Mouse (Mus musculus): ENCODE measurements at regions not wholly inside any gene's neighbourhood (a gene's known extent, or its start where the extent isn't known, plus 50 kb on each side); places are given as distances from the start of the nearest gene placed in this dataset.

DNA sequence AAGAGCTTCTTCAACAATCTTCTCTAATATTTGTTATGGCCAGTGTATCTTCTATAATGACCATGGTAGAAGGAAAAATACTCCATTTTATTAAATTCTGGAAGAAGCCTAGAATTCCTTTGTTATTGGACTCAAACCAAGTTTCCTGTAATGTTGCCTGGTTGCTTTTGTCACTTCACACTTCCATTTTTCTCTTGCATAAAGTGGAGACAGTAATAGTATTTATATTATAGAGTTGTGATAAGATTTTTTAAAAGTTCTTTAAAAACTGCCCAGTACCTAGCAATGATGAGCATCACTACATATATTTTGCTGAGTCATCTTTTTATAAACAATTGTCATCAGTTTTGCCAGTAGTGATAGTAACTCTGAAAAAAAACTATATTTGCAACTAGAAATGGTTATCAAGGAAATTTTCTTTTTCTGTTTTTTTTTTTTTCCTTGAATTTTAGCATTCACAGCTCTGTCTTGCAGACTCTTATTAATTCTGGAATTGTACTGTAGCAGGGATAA, 415.2 kb upstream of the Aga start:
- no peak for DNase-seq (ENCODE audit: low spot score in 2 of 2)

DNA sequence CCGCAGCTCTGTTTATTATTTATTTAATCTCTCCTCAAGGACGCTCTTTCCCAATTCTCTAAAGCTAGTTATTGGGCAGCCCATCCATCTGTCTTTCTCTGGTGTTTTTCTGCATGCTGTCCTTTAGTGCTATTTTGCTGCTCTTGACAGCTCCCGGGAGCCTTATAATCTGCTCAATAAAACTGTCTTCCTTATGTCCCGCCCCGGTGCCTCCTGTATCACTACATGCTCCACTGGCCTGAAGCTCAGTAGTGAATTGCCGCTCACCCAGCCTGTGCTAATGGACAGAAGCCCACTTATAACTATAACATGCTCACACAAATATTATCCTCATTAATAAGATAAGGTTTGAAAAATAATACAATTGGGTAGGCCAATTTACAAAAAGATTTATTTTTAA, 371.5 kb upstream of the Aga start:
- DNase-seq (ENCODE audit: low spot score in 2 of 2), result no peak

DNA sequence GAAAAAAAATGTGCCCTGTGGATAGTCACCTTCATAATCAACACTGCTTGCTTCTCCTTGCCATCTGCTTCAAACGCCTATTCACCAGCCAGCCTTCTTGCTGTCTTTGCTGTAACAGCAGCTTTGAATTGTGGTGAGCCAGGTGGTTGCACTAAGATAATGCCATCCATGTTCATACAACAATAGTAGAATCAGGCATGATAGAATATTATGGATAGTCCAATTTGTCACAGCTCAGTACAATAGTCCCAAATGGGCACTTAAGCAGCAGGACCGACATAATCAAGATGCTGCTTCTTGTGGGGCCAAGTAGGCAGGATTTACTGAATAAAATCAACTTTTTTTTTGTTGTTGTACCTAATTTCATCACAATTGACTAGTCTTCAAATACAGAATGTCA, 362.6 kb upstream of the Aga start:
- peak in 1 of 2 experiments; percentile 7 for DNase-seq (ENCODE audit: low spot score in 2 of 2)

DNA sequence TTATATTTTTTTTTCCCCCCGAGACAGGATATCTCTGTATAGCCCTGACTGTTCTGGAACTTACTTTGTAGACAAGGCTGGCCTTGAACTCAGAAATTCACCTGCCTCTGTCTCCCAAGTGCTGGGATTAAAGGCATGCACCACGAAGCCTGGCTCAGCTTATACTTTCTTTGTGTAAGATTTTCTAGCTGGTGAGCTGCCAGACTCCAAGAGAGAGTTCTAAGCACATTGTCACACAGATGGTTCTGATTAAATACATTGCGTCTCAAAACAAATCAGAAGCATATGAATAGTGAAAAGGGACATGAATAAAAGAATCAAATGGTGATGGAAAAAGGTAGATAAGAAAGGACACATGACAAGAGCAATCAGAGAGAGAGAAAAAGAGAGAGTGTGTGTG, 347.5 kb upstream of the Aga start:
- DNase-seq (ENCODE audit: low spot score in 2 of 2), result no peak

DNA sequence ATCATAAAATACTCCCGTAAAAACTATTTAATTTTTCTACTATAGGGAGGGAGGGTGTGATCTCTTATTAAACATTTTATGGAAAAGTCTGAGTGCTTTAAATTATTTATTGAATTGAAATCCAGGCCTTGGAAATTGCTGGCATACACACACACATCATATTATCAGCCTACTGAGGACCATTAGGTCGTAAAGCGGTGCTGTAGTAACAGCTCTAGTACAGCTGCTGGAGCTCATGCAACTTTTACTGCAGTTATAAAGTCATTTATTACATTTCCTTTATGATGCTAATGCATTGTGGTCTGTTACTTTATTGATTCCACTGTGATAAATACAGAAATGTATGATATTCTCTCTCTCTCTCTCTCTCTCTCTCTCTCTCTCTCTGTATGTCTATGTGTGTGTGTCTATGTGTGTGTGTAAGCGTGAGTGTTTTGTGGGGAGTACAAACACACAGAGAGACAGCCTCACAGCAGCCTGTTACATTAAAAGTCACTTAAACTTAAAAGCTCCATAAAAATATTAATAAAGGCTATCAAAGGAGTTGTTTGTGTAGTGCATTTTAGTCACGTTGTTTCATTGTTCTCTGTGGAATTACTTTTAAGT, 339.7 kb upstream of the Aga start:
- no peak for DNase-seq (ENCODE audit: low spot score in 2 of 2)

DNA sequence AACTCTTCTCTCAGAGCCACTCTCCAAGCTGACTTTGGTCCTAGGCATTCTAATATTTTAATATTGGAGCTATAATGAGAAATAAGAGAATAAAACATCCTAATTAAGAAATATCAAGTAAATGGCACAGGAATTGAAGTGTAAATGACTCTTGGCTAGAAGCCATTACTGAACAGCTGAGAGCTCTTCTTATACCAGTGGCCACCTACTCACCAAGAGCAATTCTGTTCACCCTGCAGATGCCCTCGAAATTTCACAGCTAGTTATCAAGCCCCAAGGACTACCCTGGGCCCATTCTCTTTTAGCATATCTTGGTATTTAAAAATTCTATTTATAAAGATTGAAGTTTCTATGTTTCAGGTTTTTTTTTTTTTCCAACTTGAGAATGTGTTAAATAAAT, 319.0 kb upstream of the Aga start:
- DNase-seq (ENCODE audit: low spot score in 2 of 2), result no peak

DNA sequence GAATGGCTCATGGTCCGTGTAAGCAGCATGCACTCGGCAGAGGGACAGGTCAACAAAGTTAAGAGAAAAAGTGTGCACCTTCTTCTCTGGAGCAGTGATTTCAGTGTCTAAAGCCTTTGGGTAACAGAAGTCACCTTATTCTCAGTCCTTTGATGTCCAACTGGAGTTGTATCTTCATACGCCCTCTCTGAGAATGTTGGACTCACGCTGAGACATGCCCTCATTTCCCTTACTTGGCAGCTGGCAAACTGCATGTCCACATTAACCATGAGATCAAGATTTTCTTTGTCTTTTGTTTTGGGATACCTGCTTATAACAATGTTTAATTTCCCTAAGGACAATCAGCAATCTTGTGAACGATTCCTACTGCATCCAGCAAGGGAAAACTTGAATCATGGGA, 289.3 kb upstream of the Aga start:
- DNase-seq (ENCODE audit: low spot score in 2 of 2), result no peak

All from left cerebral cortex, adult 9 months (tissue).